Mouse (Mus musculus) cerebellum, adult 2 months (tissue): ENCODE measurements around the gene Cyb5b.

ENCODE experiments used
- CTCF ChIP-seq: fragments of 200-500 bp; IDR thresholded peaks from 2 replicates; pipeline ENCODE4 v1.5.1; 2011; ENCODE audit warnings: low read depth, mild to moderate bottlenecking, control low read depth, low read length, moderate library complexity, borderline replicate concordance; ENCODE audit not compliant: insufficient read depth
- POLR2A ChIP-seq: fragments of 200-500 bp; IDR thresholded peaks from 2 replicates; pipeline ENCODE4 v1.6.1; 2011; ENCODE audit warnings: low read length, control low read depth, borderline replicate concordance; ENCODE audit not compliant: insufficient read depth

- TF ChIP-seq CTCF (no peak), POLR2A (no peak)
Observed at GRCm38 (mm10) chr8:107197901-107198826, 47.7 kb downstream of the Cyb5b start.
